Mouse (Mus musculus) limb, embryonic 15.5 days (tissue): Measurements from ENCODE around the gene Srsf5. TPM values are rescaled to one million over a fixed set of nuclear protein-coding genes. Genes with fewer than 3 reads are reported as not detected.

ENCODE experiments used
- ATAC-seq: fragments of 200-750 bp; cut with Nextera tagmentation; 2 replicates; pipeline ENCODE4 v1.8.0; 2017; ENCODE audit warnings: low read depth, moderate TSS enrichment; ENCODE audit not compliant: insufficient number of reproducible peaks, low FRiP score, low TSS enrichment
- H3K27ac ChIP-seq: fragments of 300-500 bp; sonication (generic); 2 replicates; pipeline ENCODE4 v1.5.1; 2015; ENCODE audit warnings: moderate library complexity, mild to moderate bottlenecking, inconsistent platforms
- H3K27me3 ChIP-seq: fragments of 300-500 bp; sonication (generic); 2 replicates; pipeline ENCODE4 v1.6.1; 2015; ENCODE audit warnings: inconsistent platforms
- H3K36me3 ChIP-seq: fragments of 300-500 bp; sonication (generic); 2 replicates; pipeline ENCODE4 v1.6.1; 2015; ENCODE audit warnings: inconsistent platforms
- H3K4me1 ChIP-seq: fragments of 300-500 bp; sonication (generic); 2 replicates; pipeline ENCODE4 v1.6.1; 2015; ENCODE audit warnings: inconsistent platforms
- H3K4me2 ChIP-seq: fragments of 300-500 bp; sonication (generic); 2 replicates; pipeline ENCODE4 v1.6.1; 2015; ENCODE audit warnings: mild to moderate bottlenecking, inconsistent platforms
- H3K4me3 ChIP-seq: fragments of 300-500 bp; sonication (generic); 2 replicates; pipeline ENCODE4 v1.5.1; 2015; ENCODE audit warnings: mild to moderate bottlenecking, inconsistent platforms
- H3K9ac ChIP-seq: fragments of 300-500 bp; sonication (generic); 2 replicates; pipeline ENCODE4 v1.6.1; 2015; ENCODE audit warnings: inconsistent platforms
- H3K9me3 ChIP-seq: fragments of 300-500 bp; sonication (generic); 2 replicates; pipeline ENCODE4 v1.6.1; 2016; ENCODE audit warnings: inconsistent platforms
- WGBS: fragments of 180-500 bp; shearing (Covaris S2); methylation state at CpG from one replicate; pipeline ENCODE4 v1.1.7; 2015; 5-methylcytosine and 5-hydroxymethylcytosine counted together
- polyA plus RNA-seq: library from polyadenylated mRNA; unstranded; fragments of >200 nt; fragmentation: Nextera tagmentation; extraction: Ambion mirVana; gene quantifications from 2 replicates; pipeline ENCODE4 v1.2.1, GENCODE M21; 2015

Gene Srsf5
- polyA plus RNA-seq, 1 experiment from 2014 or later: 598 TPM

DNA sequence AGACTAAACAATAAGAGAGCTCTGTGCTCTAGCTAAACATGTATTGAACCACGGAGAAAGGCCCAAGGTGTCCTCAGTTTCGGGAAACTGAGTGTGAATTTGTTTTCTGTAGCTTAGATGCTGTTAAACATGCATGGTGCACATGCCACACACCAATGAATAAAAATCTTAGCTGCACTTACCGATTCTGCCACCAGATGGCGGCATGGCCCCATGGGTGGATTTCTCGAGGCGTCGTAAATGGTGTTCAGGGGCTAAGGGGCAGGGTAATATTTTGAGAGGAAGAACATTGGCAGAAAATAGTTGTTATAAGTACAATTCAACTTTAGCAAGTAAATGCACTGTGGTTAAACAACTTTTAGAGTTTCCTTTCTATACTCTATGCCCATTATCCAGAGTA, 37.0 kb downstream of the Srsf5 start:
- no peak overlapping the region for H3K9ac ChIP-seq
- no peak overlapping the region for H3K4me3 ChIP-seq
- no peaks in the 10 kb centered on the region for H3K27me3 ChIP-seq
- WGBS: 1% methylated on average over 7 of the region's 7 CpGs
- H3K4me1 ChIP-seq: no peaks in the 10 kb centered on the region
- H3K9me3 ChIP-seq: no peaks in the 10 kb centered on the region
- no peak overlapping the region for H3K4me2 ChIP-seq
- no peak overlapping the region for H3K27ac ChIP-seq
- ATAC-seq: no peak
- no peaks in the 10 kb centered on the region for H3K36me3 ChIP-seq

GRCm38 (mm10) chr12:80983695-80984094, 38.4 kb downstream of the Srsf5 start:
- Histone ChIP-seq H3K4me2 (no peak overlapping the region), H3K27me3 (no peaks in the 10 kb centered on the region), H3K36me3 (no peaks in the 10 kb centered on the region), H3K9me3 (no peaks in the 10 kb centered on the region), H3K9ac (no peak overlapping the region), H3K4me1 (no peaks in the 10 kb centered on the region), H3K4me3 (no peak overlapping the region), H3K27ac (no peak overlapping the region)
- no peak for ATAC-seq
- WGBS: 63% methylated on average over 9 of the region's 9 CpGs

DNA sequence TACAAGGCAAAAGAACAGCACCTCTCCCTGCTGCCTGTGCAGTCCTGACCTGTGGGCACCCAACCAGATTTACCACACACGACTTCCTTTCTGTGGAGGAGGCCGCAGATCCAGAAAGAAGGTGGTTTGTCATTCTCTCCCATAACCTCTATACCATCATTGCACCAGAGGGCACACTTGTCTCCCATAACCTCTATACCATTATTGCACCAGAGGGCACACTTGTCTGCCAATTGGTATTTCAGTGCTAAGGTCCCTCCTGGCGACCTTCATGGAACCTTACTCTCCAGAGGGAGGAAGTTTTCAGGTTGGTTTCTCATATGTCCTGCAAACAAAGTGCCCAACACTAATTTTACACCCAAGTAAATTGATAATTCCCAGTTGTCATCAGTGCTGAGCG, 41.3 kb downstream of the Srsf5 start:
- H3K4me2 ChIP-seq: no peak overlapping the region
- H3K27ac ChIP-seq: no peak overlapping the region
- no peak overlapping the region for H3K4me3 ChIP-seq
- H3K4me1 ChIP-seq: no peaks in the 10 kb centered on the region
- H3K9me3 ChIP-seq: no peaks in the 10 kb centered on the region
- H3K9ac ChIP-seq: no peak overlapping the region
- ATAC-seq: no peak
- no peaks in the 10 kb centered on the region for H3K27me3 ChIP-seq
- WGBS: 80% methylated on average over 4 of the region's 4 CpGs
- H3K36me3 ChIP-seq: no peaks in the 10 kb centered on the region

DNA sequence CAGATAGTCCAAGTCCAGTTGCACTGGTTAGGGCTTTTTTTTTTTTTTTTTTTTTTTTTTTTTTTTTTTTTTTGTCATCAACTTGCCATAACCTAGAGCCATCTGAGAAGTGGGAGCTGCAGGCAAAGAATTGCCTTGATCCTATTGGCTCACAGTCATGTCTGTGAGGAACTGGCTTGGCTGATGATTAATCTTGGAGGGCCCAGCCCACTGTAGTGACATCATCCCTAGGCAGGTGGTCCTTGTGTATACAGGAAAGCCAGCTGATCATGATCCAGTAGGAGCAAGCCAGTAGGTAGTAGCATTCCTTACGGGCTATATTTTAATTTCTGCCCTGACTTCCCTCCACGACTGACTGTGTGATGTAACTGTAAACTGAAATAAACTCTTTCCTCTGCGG, 43.0 kb downstream of the Srsf5 start:
- Histone ChIP-seq H3K4me3 (no peak overlapping the region), H3K27me3 (no peaks in the 10 kb centered on the region), H3K9me3 (no peaks in the 10 kb centered on the region), H3K27ac (no peak overlapping the region), H3K9ac (no peak overlapping the region), H3K36me3 (no peaks in the 10 kb centered on the region), H3K4me2 (no peak overlapping the region), H3K4me1 (no peaks in the 10 kb centered on the region)
- WGBS: 87% methylated on average over 3 of the region's 3 CpGs
- ATAC-seq: no peak

GRCm38 (mm10) chr12:80990901-80991445, 45.7 kb downstream of the Srsf5 start:
- H3K4me3 ChIP-seq: no peak overlapping the region
- no peaks in the 10 kb centered on the region for H3K9me3 ChIP-seq
- no peaks in the 10 kb centered on the region for H3K4me1 ChIP-seq
- no peak overlapping the region for H3K4me2 ChIP-seq
- WGBS: 84% methylated on average over 13 of the region's 13 CpGs
- H3K9ac ChIP-seq: no peak overlapping the region
- H3K27ac ChIP-seq: no peak overlapping the region
- no peaks in the 10 kb centered on the region for H3K27me3 ChIP-seq
- ATAC-seq: no peak
- H3K36me3 ChIP-seq: no peaks in the 10 kb centered on the region

GRCm38 (mm10) chr12:80991806-80992205, 46.5 kb downstream of the Srsf5 start:
- WGBS: 66% methylated on average over 10 of the region's 10 CpGs
- H3K4me1 ChIP-seq: no peaks in the 10 kb centered on the region

GRCm38 (mm10) chr12:80992540-80993122, 47.3 kb downstream of the Srsf5 start:
- 78% methylated on average over 8 of the region's 8 CpGs for WGBS
- no peak for ATAC-seq

More at GRCm38 (mm10) chr12:80991806-80992205, 46.5 kb downstream of the Srsf5 start:
- Histone ChIP-seq H3K27me3 (no peaks in the 10 kb centered on the region), H3K9me3 (no peaks in the 10 kb centered on the region), H3K9ac (no peak overlapping the region), H3K27ac (no peak overlapping the region), H3K4me3 (no peak overlapping the region), H3K4me2 (no peak overlapping the region), H3K36me3 (no peaks in the 10 kb centered on the region)
- ATAC-seq: no peak

GRCm38 (mm10) chr12:80993773-80994172, 48.5 kb downstream of the Srsf5 start:
- H3K36me3 ChIP-seq: no peaks in the 10 kb centered on the region
- no peak overlapping the region for H3K4me2 ChIP-seq
- ATAC-seq: no peak
- H3K27me3 ChIP-seq: peaks cover 5% of the 10 kb centered on the region; the same call in 1 of the 2 replicates
- peaks cover 5% of the 10 kb centered on the region for H3K4me1 ChIP-seq
- no peak overlapping the region for H3K4me3 ChIP-seq
- no peak overlapping the region for H3K27ac ChIP-seq
- no peak overlapping the region for H3K9ac ChIP-seq
- WGBS: 61% methylated on average over 1 of the region's 1 CpGs
- no peaks in the 10 kb centered on the region for H3K9me3 ChIP-seq

More at GRCm38 (mm10) chr12:80992540-80993122, 47.3 kb downstream of the Srsf5 start:
- Histone ChIP-seq H3K27ac (no peak overlapping the region), H3K4me3 (no peak overlapping the region), H3K9ac (no peak overlapping the region), H3K9me3 (no peaks in the 10 kb centered on the region), H3K36me3 (no peaks in the 10 kb centered on the region), H3K4me1 (no peaks in the 10 kb centered on the region), H3K4me2 (no peak overlapping the region), H3K27me3 (no peaks in the 10 kb centered on the region)

DNA sequence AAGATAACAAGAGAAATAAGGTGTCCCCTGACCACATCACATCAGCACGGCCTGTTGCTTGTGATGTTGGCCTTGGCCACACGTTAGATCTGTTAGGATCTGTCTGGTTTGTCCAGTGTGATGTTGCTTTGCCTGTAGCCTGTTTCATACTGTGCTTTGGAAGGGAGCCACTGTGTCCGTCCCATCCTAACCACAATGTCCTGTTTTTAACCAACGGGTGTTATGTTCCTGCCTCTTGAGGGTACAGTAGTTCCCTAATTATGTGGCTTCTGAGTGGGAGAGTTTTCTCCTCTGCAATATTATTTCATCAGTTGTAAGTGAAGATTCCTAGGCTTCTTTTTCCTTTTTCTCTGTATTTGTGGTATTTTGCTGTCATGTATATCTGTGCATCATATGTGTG, 50.0 kb downstream of the Srsf5 start:
- ATAC-seq: no peak

GRCm38 (mm10) chr12:80997652-80998051, 52.3 kb downstream of the Srsf5 start:
- peaks cover 9% of the 10 kb centered on the region for H3K4me1 ChIP-seq
- H3K27ac ChIP-seq: no peak overlapping the region
- no peaks in the 10 kb centered on the region for H3K9me3 ChIP-seq
- no peak overlapping the region for H3K9ac ChIP-seq
- WGBS: 43% methylated on average over 4 of the region's 4 CpGs
- ATAC-seq: no peak
- peaks cover 15% of the 10 kb centered on the region; the same call in 1 of the 2 replicates for H3K27me3 ChIP-seq
- no peak overlapping the region for H3K4me2 ChIP-seq
- no peak overlapping the region for H3K4me3 ChIP-seq
- no peaks in the 10 kb centered on the region for H3K36me3 ChIP-seq

More for the DNA sequence above, 50.0 kb downstream of the Srsf5 start:
- Histone ChIP-seq H3K4me3 (no peak overlapping the region), H3K27me3 (peaks cover 15% of the 10 kb centered on the region; the same call in 1 of the 2 replicates), H3K9ac (no peak overlapping the region), H3K9me3 (no peaks in the 10 kb centered on the region), H3K27ac (no peak overlapping the region), H3K4me2 (no peak overlapping the region), H3K36me3 (no peaks in the 10 kb centered on the region), H3K4me1 (peaks cover 9% of the 10 kb centered on the region)
- 87% methylated on average over 4 of the region's 4 CpGs for WGBS

- H3K4me2 ChIP-seq: peak overlapping the region; percentile 46
- peaks cover 15% of the 10 kb centered on the region; the same call in 1 of the 2 replicates for H3K27me3 ChIP-seq
- WGBS: 2% methylated on average over 33 of the region's 33 CpGs
- H3K36me3 ChIP-seq: no peaks in the 10 kb centered on the region
- H3K9me3 ChIP-seq: no peaks in the 10 kb centered on the region
- H3K4me3 ChIP-seq: peak overlapping the region; percentile 17; the same call in 1 of the 2 replicates
- no peak overlapping the region for H3K27ac ChIP-seq
- H3K9ac ChIP-seq: no peak overlapping the region
- H3K4me1 ChIP-seq: peaks cover 9% of the 10 kb centered on the region
- no peak for ATAC-seq
Observed at GRCm38 (mm10) chr12:80998528-80999221, 53.4 kb downstream of the Srsf5 start.
